Mouse (Mus musculus): ENCODE data around the gene Rhbdl3. TPM values are rescaled to one million over a fixed set of nuclear protein-coding genes. Genes with fewer than 3 reads are reported as not detected.

Rhbdl3 gene
- polyA plus RNA-seq, 1 experiment from 2014 or later: 3.1 TPM

DNA sequence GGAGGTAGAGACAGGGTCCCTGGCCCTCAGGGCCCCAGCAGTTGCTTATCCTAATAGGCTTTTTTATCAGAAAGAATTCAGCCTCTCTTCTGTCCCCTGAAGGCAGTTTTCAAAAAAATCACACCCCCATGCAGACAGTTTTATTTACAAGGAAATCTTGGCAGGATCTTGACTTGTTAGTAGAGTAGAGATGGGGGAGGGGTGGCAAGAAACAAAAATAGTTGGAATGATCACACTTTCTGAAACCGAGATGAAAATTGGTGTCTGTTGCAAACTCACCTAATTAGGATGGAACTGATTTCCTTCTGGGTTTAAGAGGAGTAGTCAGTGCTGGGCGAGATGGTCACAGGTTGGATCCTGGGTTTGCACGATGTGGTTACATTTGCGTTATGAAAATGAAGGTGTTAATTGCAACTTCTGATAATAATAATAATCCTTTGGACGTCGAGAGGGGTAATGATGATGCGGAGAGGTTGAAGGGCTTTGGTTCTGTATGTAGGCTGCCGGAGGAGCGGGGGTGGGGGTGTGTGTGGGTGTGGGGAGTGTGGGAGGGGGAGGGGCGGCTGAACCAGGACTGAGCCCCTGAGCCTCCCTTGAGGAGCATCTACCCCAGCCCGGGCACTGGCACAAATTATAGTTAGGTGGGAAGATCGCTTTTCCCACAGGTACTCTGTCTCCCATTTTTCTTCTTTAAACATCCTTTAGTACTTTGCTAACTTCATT is 1.0 kb upstream of the Rhbdl3 start:
- H3K4me1 ChIP-seq: peaks cover 55% of the 10 kb centered on the region
- H3K9me3 ChIP-seq: peaks cover 7% of the 10 kb centered on the region
- H3K27ac ChIP-seq: no peak overlapping the region; the same call in 1 of the 2 replicates
- peaks cover 93% of the 10 kb centered on the region for H3K27me3 ChIP-seq (ENCODE audit: poor library complexity, severe bottlenecking)
- H3K4me3 ChIP-seq: peak overlapping the region; percentile 84
- 6% methylated on average over 12 of the region's 12 CpGs for WGBS
- no peak for DNase-seq (ENCODE audit: extremely low spot score, low spot score)
- H3K36me3 ChIP-seq (replicated peaks): no peaks in the 10 kb centered on the region

DNA sequence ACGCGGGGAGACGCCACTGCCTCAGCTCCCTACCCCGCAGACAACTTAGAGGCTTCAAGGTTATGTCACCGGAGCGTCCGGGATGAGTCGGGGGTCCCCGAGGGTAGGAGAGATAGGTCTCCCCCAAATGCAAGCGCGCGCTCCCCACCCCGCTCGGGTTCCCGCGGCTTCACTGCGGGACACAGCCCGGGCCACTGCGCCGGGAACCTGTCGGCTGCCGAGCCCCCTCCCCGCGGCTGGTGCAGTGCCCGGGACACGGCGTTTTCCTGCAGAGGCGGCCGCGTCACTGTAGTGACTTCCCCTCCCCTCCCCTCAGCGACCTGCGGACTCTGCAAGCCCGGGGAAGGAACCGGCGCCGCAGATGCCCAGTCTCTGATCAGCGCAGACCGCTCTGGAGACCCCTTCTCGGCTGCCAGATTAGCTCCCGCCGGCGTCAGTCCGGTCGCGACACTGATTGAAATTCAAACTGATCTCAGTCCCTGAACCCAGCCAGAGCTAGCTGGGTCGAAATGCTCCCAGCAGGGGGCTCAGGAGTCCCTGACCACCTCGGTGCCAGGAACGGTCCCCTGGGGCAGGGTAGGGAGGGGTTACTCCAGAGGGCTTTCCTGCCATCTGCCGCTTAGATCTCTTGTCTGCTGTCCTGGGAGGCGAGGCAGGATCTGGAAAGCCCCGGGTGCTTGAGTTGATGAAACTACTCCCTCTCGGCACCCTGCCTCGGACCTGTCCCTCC is 769 bp downstream of the Rhbdl3 start:
- H3K4me3 ChIP-seq: peak overlapping the region; percentile 84
- H3K27me3 ChIP-seq (ENCODE audit: poor library complexity, severe bottlenecking): peaks cover 75% of the 10 kb centered on the region
- under 1% methylated on average over 53 of the region's 53 CpGs for WGBS
- H3K9me3 ChIP-seq: peaks cover 7% of the 10 kb centered on the region
- DNase-seq (ENCODE audit: extremely low spot score, low spot score): peak; percentile 61
- H3K27ac ChIP-seq: peak overlapping the region; percentile 86
- no peaks in the 10 kb centered on the region for H3K36me3 ChIP-seq (replicated peaks)
- peaks cover 44% of the 10 kb centered on the region for H3K4me1 ChIP-seq

DNA sequence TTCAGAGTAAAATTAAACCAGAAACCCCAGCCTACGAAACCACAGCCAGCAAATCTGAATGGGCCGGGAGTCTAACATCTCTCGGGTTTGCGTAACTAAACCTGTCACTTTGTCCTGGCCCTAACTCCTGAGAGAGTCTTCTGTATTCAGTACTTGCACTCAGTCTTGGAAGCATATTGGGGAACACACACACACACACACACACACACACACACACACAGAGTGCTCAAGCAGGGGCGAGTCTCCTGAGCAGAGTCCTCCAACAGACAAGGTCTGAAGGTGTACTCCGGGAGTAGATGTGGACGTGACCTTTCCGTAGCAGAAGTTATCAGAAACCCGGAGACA is 1.3 kb downstream of the Rhbdl3 start:
- peaks cover 44% of the 10 kb centered on the region for H3K4me1 ChIP-seq
- WGBS: 2% methylated on average over 9 of the region's 9 CpGs
- H3K27ac ChIP-seq: peak overlapping the region; percentile 86
- no peaks in the 10 kb centered on the region for H3K36me3 ChIP-seq (replicated peaks)
- peaks cover 69% of the 10 kb centered on the region for H3K27me3 ChIP-seq (ENCODE audit: poor library complexity, severe bottlenecking)
- peak; percentile 44 for DNase-seq (ENCODE audit: extremely low spot score, low spot score)
- peaks cover 7% of the 10 kb centered on the region for H3K9me3 ChIP-seq
- H3K4me3 ChIP-seq: peak overlapping the region; percentile 84

DNA sequence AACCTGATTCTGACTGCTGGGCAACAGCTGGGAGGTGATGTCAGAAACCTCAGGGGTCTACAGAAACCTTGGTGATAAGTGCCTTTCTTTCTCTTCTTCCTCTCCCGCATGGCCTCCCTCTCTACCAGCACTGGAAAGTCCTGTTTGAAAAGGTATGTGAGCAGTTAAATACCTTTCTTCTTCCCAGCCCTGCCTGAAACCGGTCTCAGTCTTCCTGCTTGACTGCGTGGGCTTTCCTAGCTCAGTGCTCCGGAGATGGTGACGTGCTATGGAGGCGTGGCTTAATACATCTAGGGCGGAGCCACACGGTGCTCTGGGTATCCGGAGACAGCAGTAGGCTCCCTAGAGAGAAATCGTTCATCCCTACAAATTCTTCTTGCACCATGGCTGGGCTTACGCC is 1.8 kb downstream of the Rhbdl3 start:
- Histone ChIP-seq H3K27ac (0 out of 2 replicates have a peak overlapping the region, but pooled peaks have one; percentile 35), H3K4me3 (peak overlapping the region; percentile 84), H3K27me3 (ENCODE audit: poor library complexity, severe bottlenecking) (peaks cover 64% of the 10 kb centered on the region), H3K9me3 (peaks cover 7% of the 10 kb centered on the region), H3K36me3 (replicated peaks) (no peaks in the 10 kb centered on the region), H3K4me1 (peaks cover 44% of the 10 kb centered on the region)
- WGBS: 3% methylated on average over 11 of the region's 11 CpGs
- DNase-seq (ENCODE audit: extremely low spot score, low spot score): peak; percentile 68

DNA sequence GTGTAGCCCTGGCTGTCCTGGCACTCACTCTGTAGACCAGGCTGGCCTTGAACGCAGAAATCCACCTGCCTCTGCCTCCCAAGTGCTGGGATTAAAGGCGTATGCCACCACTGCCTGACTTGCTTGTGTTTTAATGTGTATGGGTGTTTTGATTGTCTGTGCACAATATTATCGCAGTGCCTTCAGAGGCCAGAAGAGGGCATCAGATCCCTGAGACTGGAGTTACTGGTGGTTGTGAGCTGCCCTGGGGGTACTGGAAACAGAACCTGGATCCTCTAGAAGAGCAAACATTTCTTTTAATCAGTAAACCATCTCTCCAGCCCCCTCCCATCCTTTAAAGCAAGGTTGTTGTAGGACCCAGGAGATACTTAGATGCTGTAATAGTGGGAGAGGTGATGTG is 3.0 kb downstream of the Rhbdl3 start:
- Histone ChIP-seq H3K9me3 (peaks cover 7% of the 10 kb centered on the region), H3K36me3 (replicated peaks) (no peaks in the 10 kb centered on the region), H3K27ac (no peak overlapping the region), H3K27me3 (ENCODE audit: poor library complexity, severe bottlenecking) (peaks cover 52% of the 10 kb centered on the region), H3K4me3 (no peak overlapping the region), H3K4me1 (peaks cover 48% of the 10 kb centered on the region)
- no peak for DNase-seq (ENCODE audit: extremely low spot score, low spot score)
- 71% methylated on average over 3 of the region's 3 CpGs for WGBS

DNA sequence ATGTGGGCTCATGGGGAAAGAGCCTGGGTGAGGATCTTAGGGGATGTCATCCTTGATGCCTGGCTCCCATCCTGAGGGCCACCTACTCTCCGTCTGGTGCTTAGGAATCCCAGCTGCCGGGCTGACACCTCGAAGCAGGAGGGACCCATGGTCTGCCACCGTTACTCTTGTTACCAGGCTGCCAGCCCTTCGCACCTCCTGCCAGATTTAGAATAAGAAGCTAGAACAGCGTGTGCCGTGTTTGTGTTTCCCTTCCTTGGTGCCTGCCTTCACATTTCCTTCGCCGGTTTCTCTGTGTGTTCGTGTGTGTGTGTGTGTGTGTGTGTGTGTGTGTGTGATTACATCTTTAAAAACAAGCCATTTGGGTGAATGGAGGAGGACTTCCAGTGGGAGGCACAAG is 4.1 kb downstream of the Rhbdl3 start:
- H3K27me3 ChIP-seq (ENCODE audit: poor library complexity, severe bottlenecking): peaks cover 41% of the 10 kb centered on the region
- H3K27ac ChIP-seq: no peak overlapping the region
- H3K36me3 ChIP-seq (replicated peaks): no peaks in the 10 kb centered on the region
- no peak for DNase-seq (ENCODE audit: extremely low spot score, low spot score)
- H3K4me3 ChIP-seq: no peak overlapping the region
- WGBS: 88% methylated on average over 10 of the region's 10 CpGs
- H3K4me1 ChIP-seq: peaks cover 42% of the 10 kb centered on the region
- peaks cover 7% of the 10 kb centered on the region for H3K9me3 ChIP-seq

DNA sequence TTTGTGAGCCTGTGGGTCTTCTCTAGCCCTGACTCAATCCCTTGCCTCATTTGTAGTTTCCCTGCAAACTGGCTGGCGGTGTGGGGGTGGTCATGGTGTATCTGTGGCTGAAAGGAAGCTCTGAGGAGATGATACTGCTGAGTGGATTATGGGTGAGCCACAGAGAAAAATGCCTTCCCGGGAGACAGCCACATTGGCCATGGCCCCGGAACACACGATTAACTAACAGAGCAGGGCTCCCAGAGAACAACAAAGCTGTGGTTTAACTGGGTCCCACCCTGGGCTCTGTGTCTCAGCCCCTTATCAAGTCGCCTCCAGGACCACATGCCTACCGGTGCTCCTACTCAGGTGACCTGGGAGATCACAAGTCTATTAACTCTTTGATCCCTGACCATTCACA is 7.8 kb downstream of the Rhbdl3 start:
- H3K27me3 ChIP-seq (ENCODE audit: poor library complexity, severe bottlenecking): peaks cover 22% of the 10 kb centered on the region
- DNase-seq (ENCODE audit: extremely low spot score, low spot score): no peak
- H3K4me1 ChIP-seq: peaks cover 43% of the 10 kb centered on the region
- H3K9me3 ChIP-seq: peaks cover 7% of the 10 kb centered on the region
- no peaks in the 10 kb centered on the region for H3K36me3 ChIP-seq (replicated peaks)
- 70% methylated on average over 6 of the region's 6 CpGs for WGBS
- no peak overlapping the region for H3K27ac ChIP-seq
- H3K4me3 ChIP-seq: no peak overlapping the region

DNA sequence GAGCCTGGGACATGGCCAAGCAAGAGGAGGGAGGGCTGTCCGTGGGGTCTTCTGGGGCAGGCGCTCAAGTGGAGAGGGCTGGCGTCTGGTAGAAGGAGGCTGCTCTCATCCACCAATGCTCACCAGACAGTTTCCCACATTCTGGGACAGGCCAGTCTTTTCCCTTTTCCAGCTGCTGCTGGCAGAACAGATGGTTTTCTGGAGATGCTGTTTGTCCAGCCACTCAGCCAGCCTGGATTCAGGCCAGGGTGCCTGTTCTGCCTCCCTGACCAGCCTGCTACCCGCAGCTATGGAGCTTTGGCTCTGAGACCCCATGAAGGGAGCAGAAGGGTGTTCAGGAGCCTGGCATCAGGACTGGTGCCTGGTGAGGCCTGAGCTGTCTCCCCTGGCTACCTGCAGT is 10.6 kb downstream of the Rhbdl3 start:
- Histone ChIP-seq H3K36me3 (replicated peaks) (no peaks in the 10 kb centered on the region), H3K9me3 (no peaks in the 10 kb centered on the region), H3K4me1 (peaks cover 66% of the 10 kb centered on the region), H3K27ac (peak overlapping the region; percentile 56; the same call in 1 of the 2 replicates), H3K27me3 (ENCODE audit: poor library complexity, severe bottlenecking) (peaks cover 27% of the 10 kb centered on the region), H3K4me3 (no peak overlapping the region)
- DNase-seq (ENCODE audit: extremely low spot score, low spot score): no peak
- WGBS: 81% methylated on average over 4 of the region's 4 CpGs

DNA sequence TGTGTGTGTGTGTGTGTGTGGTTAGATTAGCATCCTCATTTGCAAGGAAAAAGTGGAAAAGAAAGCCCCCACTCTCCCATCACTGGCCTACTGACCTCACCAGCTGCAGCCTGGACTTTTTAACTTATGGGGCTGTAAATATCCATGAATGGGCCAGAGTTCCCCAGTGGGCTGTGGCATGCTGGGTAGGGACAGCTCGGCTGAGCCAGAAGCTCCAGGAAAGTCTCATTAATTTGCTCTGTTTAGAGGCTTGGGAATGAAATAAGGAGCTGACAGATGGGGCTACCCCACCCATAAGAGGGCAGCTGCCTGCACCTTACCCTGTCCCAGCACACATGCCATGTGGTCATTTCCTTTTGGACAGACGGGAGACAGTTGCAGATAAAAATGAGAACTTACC is 11.3 kb downstream of the Rhbdl3 start:
- WGBS: 53% methylated on average over 2 of the region's 2 CpGs
- Histone ChIP-seq H3K4me1 (peaks cover 71% of the 10 kb centered on the region), H3K27me3 (ENCODE audit: poor library complexity, severe bottlenecking) (peaks cover 27% of the 10 kb centered on the region), H3K4me3 (no peak overlapping the region), H3K27ac (peak overlapping the region; percentile 64), H3K9me3 (no peaks in the 10 kb centered on the region), H3K36me3 (replicated peaks) (no peaks in the 10 kb centered on the region)
- DNase-seq (ENCODE audit: extremely low spot score, low spot score): no peak

DNA sequence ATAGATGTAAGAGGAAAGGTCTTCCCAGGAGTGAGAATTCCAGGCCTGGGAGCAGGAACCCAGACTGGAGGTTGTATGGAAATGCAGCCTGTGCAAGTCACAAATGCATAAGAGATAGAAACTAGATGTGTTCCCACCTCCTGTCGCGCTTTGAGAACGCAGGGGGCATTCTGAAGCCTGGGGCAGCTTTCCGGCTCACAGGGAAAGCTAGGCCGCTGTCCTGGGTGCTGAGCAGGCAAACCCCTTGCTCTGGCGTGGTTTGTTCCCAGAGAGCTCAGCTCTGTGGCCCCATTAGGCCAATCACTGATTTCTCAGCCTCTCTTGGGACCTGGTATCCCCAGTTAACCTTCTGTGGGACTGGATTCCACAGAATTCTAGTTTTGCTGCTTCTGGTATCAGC is 11.9 kb downstream of the Rhbdl3 start:
- H3K4me1 ChIP-seq: peaks cover 71% of the 10 kb centered on the region
- no peak for DNase-seq (ENCODE audit: extremely low spot score, low spot score)

DNA sequence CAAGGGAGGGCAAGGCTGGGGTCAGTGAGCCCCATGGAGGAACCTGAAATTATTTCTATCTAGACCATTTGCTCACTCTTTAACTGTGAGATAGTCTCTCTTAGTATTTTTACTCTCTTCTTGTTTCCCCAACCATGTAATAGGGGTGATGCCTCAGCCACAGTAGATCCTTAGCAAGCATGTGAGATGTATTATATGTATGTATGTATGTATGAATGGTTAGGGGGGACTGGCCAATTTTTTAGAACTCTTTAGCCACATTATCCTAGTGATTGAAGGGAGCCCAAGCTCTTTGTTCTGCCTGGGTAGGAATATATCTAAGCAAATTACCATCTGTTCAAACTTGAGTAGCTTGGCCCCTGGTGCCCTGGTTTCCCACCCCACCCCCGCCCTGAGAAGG is 12.8 kb downstream of the Rhbdl3 start:
- peaks cover 76% of the 10 kb centered on the region for H3K4me1 ChIP-seq
- peaks cover 27% of the 10 kb centered on the region for H3K27me3 ChIP-seq (ENCODE audit: poor library complexity, severe bottlenecking)
- WGBS: 72% methylated on average over 1 of the region's 1 CpGs
- H3K4me3 ChIP-seq: no peak overlapping the region
- no peak for DNase-seq (ENCODE audit: extremely low spot score, low spot score)
- H3K36me3 ChIP-seq (replicated peaks): no peaks in the 10 kb centered on the region
- no peaks in the 10 kb centered on the region for H3K9me3 ChIP-seq
- peak overlapping the region; percentile 64; the same call in 1 of the 2 replicates for H3K27ac ChIP-seq

More for the DNA sequence above, 11.9 kb downstream of the Rhbdl3 start:
- WGBS: 5% methylated on average over 6 of the region's 6 CpGs
- H3K36me3 ChIP-seq (replicated peaks): no peaks in the 10 kb centered on the region
- H3K4me3 ChIP-seq: no peak overlapping the region
- H3K27ac ChIP-seq: peak overlapping the region; percentile 64
- peaks cover 27% of the 10 kb centered on the region for H3K27me3 ChIP-seq (ENCODE audit: poor library complexity, severe bottlenecking)
- no peaks in the 10 kb centered on the region for H3K9me3 ChIP-seq

DNA sequence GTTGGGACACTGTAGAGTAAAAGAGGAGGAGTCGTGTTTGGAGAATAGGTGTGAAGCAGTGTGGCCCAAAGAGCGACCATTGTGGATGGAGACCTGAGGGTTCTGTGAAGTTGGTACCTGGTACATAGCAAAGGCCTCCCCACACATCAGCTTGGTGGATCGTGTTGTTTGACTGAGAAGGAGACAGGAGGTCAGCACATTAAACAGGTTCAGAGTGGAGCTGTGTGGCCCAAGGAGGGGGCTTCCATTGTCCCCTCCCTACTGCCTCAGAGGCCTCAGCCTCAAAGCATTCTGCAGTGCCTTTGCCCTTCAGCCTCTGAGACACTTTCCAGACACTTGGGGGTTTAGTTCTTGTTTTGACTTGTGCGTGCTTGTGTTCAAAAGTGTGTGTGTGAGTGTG is 13.2 kb downstream of the Rhbdl3 start:
- H3K27ac ChIP-seq: peak overlapping the region; percentile 44; the same call in 1 of the 2 replicates

More for the DNA sequence above, 13.2 kb downstream of the Rhbdl3 start:
- H3K36me3 ChIP-seq (replicated peaks): no peaks in the 10 kb centered on the region
- peaks cover 27% of the 10 kb centered on the region for H3K27me3 ChIP-seq (ENCODE audit: poor library complexity, severe bottlenecking)
- no peak overlapping the region for H3K4me3 ChIP-seq
- H3K4me1 ChIP-seq: peaks cover 76% of the 10 kb centered on the region
- DNase-seq (ENCODE audit: extremely low spot score, low spot score): no peak
- H3K9me3 ChIP-seq: no peaks in the 10 kb centered on the region
- whole genome bisulfite sequencing: 83% methylated on average over 4 of the region's 4 CpGs

Measured in forebrain, embryonic 10.5 days (tissue).